In genomic region chr7:64846061-64846460, GRCm38 (mm10) we compare ENCODE assay signal across 19 mouse cellular contexts. TPM values are rescaled to one million over a fixed set of nuclear protein-coding genes. Genes with fewer than 3 reads are reported as not detected.
DNase-seq lines count a peak whose midpoint lies in the region; ATAC-seq and TF ChIP-seq lines count a peak whose summit lies in the region.
"Had no signal": no experiment of that assay in that cellular context is flagged by ENCODE, and none has a peak within 500 bp of the region (broad histone marks: within the 10 kb centered on the region; RNA-seq: fewer than 3 reads in every experiment).

No protein-coding gene starts in this region.

- no peaks in the 10 kb centered on the region for H3K4me1 ChIP-seq in heart, embryonic 12.5 days (replicated peaks)
- H3K4me1 ChIP-seq in lung, embryonic 14.5 days (ENCODE audit: insufficient read depth) = no peaks in the 10 kb centered on the region
- H3K4me1 ChIP-seq: limb, embryonic 13.5 days had no signal

- H3K36me3 ChIP-seq in heart, embryonic 12.5 days = no peaks in the 10 kb centered on the region
- no peaks in the 10 kb centered on the region for H3K36me3 ChIP-seq in lung, embryonic 14.5 days (ENCODE audit: insufficient read depth)
- H3K36me3 ChIP-seq: forebrain, embryonic 12.5 days; limb, embryonic 13.5 days; midbrain, embryonic 15.5 days; neural tube, embryonic 15.5 days had no signal

- H3K27me3 ChIP-seq in heart, embryonic 12.5 days (replicated peaks) = no peaks in the 10 kb centered on the region
- H3K27me3 ChIP-seq in lung, embryonic 14.5 days (ENCODE audit: insufficient read depth, low read length) = no peaks in the 10 kb centered on the region
- H3K27me3 ChIP-seq: forebrain, embryonic 12.5 days; limb, embryonic 13.5 days; midbrain, embryonic 15.5 days; neural tube, embryonic 15.5 days had no signal

- H3K27ac ChIP-seq in heart, embryonic 12.5 days (ENCODE audit: poor library complexity, severe bottlenecking) = no peak overlapping the region
- no peak overlapping the region for H3K27ac ChIP-seq in lung, embryonic 14.5 days (ENCODE audit: low read depth)
- H3K27ac ChIP-seq: forebrain, embryonic 12.5 days; kidney, postnatal 0 days; limb, embryonic 13.5 days; liver, embryonic 14.5 days; midbrain, embryonic 15.5 days; neural tube, embryonic 15.5 days had no signal

- H3K4me2 ChIP-seq in heart, embryonic 12.5 days = no peak overlapping the region
- H3K4me2 ChIP-seq in lung, embryonic 14.5 days = no peak overlapping the region
- H3K4me2 ChIP-seq: forebrain, embryonic 12.5 days; limb, embryonic 13.5 days; midbrain, embryonic 15.5 days; neural tube, embryonic 15.5 days had no signal

- no peak overlapping the region for H3K4me3 ChIP-seq in heart, embryonic 12.5 days
- H3K4me3 ChIP-seq in lung, embryonic 14.5 days (ENCODE audit: low read depth, low read length) = no peak overlapping the region
- H3K4me3 ChIP-seq: forebrain, embryonic 12.5 days; limb, embryonic 13.5 days; midbrain, embryonic 15.5 days; neural tube, embryonic 15.5 days had no signal

- H3K9me3 ChIP-seq in heart, embryonic 12.5 days (replicated peaks) = no peaks in the 10 kb centered on the region
- no peaks in the 10 kb centered on the region for H3K9me3 ChIP-seq in lung, embryonic 14.5 days (ENCODE audit: low read depth, low read length)
- H3K9me3 ChIP-seq: forebrain, embryonic 12.5 days; limb, embryonic 13.5 days; midbrain, embryonic 15.5 days; neural tube, embryonic 15.5 days had no signal

- 70% methylated on average over 3 of the region's 3 CpGs for WGBS in heart, embryonic 12.5 days
- WGBS in lung, embryonic 14.5 days = 71% methylated on average over 3 of the region's 3 CpGs

- peak; percentile 49 to 51 for DNase-seq in cerebellum, postnatal 14 days
- DNase-seq in heart, adult 11 months = peak; percentile 74
- peak; percentile 17 for DNase-seq in lung, embryonic 14.5 days
- DNase-seq in lung, postnatal 36 days = no peak
- DNase-seq in brain, embryonic 14.5 days (ENCODE audit: low read depth) = peak; percentile 28
- no peak for DNase-seq in layer of hippocampus, adult 18-20 months (ENCODE audit: low spot score in 2 of 2)
- DNase-seq: adrenal gland, adult 2 months; cerebellum, adult 11-12 months; kidney, adult 11 months; spleen, adult 18-20 months; thymus, postnatal 36 days had no signal

- no peak for ATAC-seq in cerebellum, adult (ENCODE audit: insufficient number of reproducible peaks, low FRiP score, low TSS enrichment)
- ATAC-seq in heart, embryonic 12.5 days (ENCODE audit: insufficient number of reproducible peaks, low FRiP score) = no peak
- ATAC-seq in lung, embryonic 14.5 days (ENCODE audit: insufficient read depth) = no peak
- ATAC-seq: midbrain, embryonic 15.5 days had no signal

- TF ChIP-seq CTCF in lung, embryonic 14.5 days (IDR thresholded peaks at IDR 0.05; ENCODE audit: low read depth) = no peak
- TF ChIP-seq CTCF in brain, embryonic 14.5 days (IDR thresholded peaks at IDR 0.05; ENCODE audit: borderline replicate concordance, extremely low read depth, insufficient read depth, insufficient read length) = no peak

- no peak for TF ChIP-seq POLR2A in brain, embryonic 14.5 days (IDR thresholded peaks at IDR 0.05; ENCODE audit: borderline replicate concordance, extremely low read depth, insufficient read depth, insufficient read length, poor library complexity, severe bottlenecking)

- no peak overlapping the region for H3K9ac ChIP-seq in heart, embryonic 12.5 days
- H3K9ac ChIP-seq in lung, embryonic 14.5 days = no peak overlapping the region
- H3K9ac ChIP-seq: forebrain, embryonic 12.5 days; limb, embryonic 13.5 days; liver, embryonic 14.5 days; midbrain, embryonic 15.5 days; neural tube, embryonic 15.5 days had no signal

RNA-seq across cellular contexts. Expression of gene Nsmce3, which starts 26.7 kb away (rescaled TPM):
- 8.9 and 9.2 TPM in 2 replicates for polyA plus RNA-seq in heart, embryonic 12.5 days (2016; fragmentation: Nextera tagmentation; extraction: Ambion mirVana)
- polyA plus RNA-seq in lung, embryonic 14.5 days (2014; fragmentation: Nextera tagmentation; extraction: Ambion mirVana) = 11.8 and 12.2 TPM in 2 replicates
- polyA plus RNA-seq in brain, embryonic 14.5 days (2012; rRNA removed) = 8.4 TPM in 2 replicates
- total RNA-seq in layer of hippocampus, adult 18-20 months (2021) = 10 to 100 TPM; 15.9 to 16.9 TPM

Comparison
In these comparisons a context has a peak if more than half of its experiments do, and no peak if none do; other contexts are left out.
1. DNase-seq: peak in cerebellum, postnatal 14 days (2 of 2), heart, adult 11 months (single experiment), lung, embryonic 14.5 days (single experiment) and brain, embryonic 14.5 days (single experiment); none in lung, postnatal 36 days (single experiment) and layer of hippocampus, adult 18-20 months (0 of 2).